ENCODE assay signal across 15 mouse cellular contexts in the genomic region with DNA sequence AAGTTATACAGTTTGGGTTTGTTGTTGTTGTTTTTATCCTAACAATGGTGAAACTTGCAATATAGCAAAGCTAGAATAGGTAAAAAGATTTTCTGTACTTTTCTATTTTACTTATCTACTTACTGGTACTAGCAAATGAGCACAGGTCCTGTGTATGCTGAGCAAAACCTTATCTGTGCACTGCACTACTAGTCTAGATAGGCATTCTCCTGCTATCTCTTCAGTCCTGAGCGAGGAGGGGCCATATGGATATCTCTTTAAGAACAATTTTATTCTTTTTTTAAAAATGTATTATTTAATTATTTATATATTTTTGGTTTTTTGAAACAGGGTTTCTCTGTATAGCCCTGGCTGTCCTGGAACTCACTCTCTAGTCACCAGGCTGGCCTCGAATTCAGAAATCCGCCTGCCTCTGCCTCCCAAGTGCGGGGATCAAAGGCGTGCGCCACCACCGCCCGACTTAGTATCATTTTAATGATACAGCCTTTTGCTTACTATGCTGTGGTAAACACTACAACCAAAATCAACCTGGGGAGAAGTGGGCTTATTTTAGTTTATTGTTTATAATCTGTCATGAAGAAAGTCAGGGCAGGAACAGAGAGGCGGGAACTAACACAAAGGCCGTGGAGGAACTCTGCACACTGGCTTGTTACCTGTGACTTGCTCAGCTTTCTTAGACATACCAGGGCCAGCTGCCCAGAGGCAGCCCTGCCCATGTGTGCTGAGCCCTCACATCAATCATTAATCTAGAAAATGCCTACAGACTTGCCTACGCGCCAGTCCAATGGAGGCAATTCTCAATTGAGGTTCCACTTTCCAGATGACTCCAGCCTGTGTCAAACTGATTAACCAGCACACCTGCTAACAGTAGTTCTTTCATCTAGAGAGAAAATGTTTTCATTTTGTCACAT. TPM values are rescaled to one million over a fixed set of nuclear protein-coding genes. Genes with fewer than 3 reads are reported as not detected.
DNase-seq lines count a peak whose midpoint lies in the region; ATAC-seq and TF ChIP-seq lines count a peak whose summit lies in the region.
"Had no signal": no experiment of that assay in that cellular context is flagged by ENCODE, and none has a peak within 500 bp of the region (broad histone marks: within the 10 kb centered on the region; RNA-seq: fewer than 3 reads in every experiment).

No protein-coding gene starts in this region.

- WGBS in intestine, postnatal 0 days: 82% methylated on average over 12 of the region's 12 CpGs

- peak; percentile 72 for ATAC-seq in intestine, postnatal 0 days
- ATAC-seq in megakaryocyte progenitor cell, adult 5-6 weeks (replicated peaks; ENCODE audit: poor library complexity): peak; percentile 67

- no peaks in the 10 kb centered on the region for H3K9me3 ChIP-seq in intestine, postnatal 0 days (ENCODE audit: control insufficient read depth)
- H3K9me3 ChIP-seq: lung, embryonic 15.5 days; midbrain, embryonic 10.5 days had no signal

- TF ChIP-seq CTCF in intestine, postnatal 0 days (IDR thresholded peaks at IDR 0.05; ENCODE audit: low read depth): no peak
- TF ChIP-seq CTCF in gastrocnemius, adult 2 months (IDR thresholded peaks at IDR 0.05): no peak

- no peak overlapping the region for H3K4me3 ChIP-seq in intestine, postnatal 0 days (ENCODE audit: low read depth, low read length)
- H3K4me3 ChIP-seq in gastrocnemius, adult 2 months: no peak overlapping the region
- H3K4me3 ChIP-seq: left cerebral cortex, adult 2 months; lung, embryonic 15.5 days; midbrain, embryonic 10.5 days; myocyte had no signal

- H3K27me3 ChIP-seq in intestine, postnatal 0 days (replicated peaks; ENCODE audit: control insufficient read depth, insufficient read depth, low read length): no peaks in the 10 kb centered on the region
- H3K27me3 ChIP-seq: CH12.LX; lung, embryonic 15.5 days had no signal

- peak; percentile 59 for DNase-seq in c-Kit-negative CD71-positive TER-119-positive erythroid progenitor cells, embryonic 14.5 days (ENCODE audit: low read depth, low spot score)
- peak; percentile 55 to 65 for DNase-seq in kidney, postnatal 36 days
- DNase-seq in right cerebral cortex, postnatal 10 days (ENCODE audit: low spot score in 2 of 2): no peak
- no peak for DNase-seq in gastrocnemius, adult 2 months
- DNase-seq in thymus, postnatal 10 days (ENCODE audit: low spot score in 2 of 2): no peak
- DNase-seq: adrenal gland, postnatal 10 days; cerebellum, adult 2 months; heart, postnatal 4 days had no signal

- H3K36me3 ChIP-seq in intestine, postnatal 0 days (ENCODE audit: control insufficient read depth, insufficient read depth): peaks cover 28% of the 10 kb centered on the region

- no peak overlapping the region for H3K9ac ChIP-seq in intestine, postnatal 0 days (ENCODE audit: low read depth, low read length)
- H3K9ac ChIP-seq: lung, embryonic 15.5 days had no signal

- H3K4me1 ChIP-seq in intestine, postnatal 0 days (replicated peaks; ENCODE audit: control insufficient read depth, insufficient read depth, low read length): 0 out of 2 replicates have a peak, but pooled peaks cover 3% of the 10 kb centered on the region

- H3K27ac ChIP-seq in intestine, postnatal 0 days (ENCODE audit: low read depth, low read length): no peak overlapping the region
- no peak overlapping the region for H3K27ac ChIP-seq in gastrocnemius, adult 2 months
- H3K27ac ChIP-seq: left cerebral cortex, adult 2 months; lung, embryonic 15.5 days; midbrain, embryonic 10.5 days had no signal

- no peak overlapping the region for H3K4me2 ChIP-seq in intestine, postnatal 0 days (replicated peaks; ENCODE audit: low read depth)
- H3K4me2 ChIP-seq: lung, embryonic 15.5 days had no signal

- intact Hi-C loops in gastrocnemius, adult 2 months (cut with DNase I): no loop called here

RNA-seq across cellular contexts. Expression of a gene that starts 14.1 kb away (rescaled TPM):
- polyA plus RNA-seq in intestine, postnatal 0 days (2015; fragmentation: Nextera tagmentation; extraction: Ambion mirVana): 21.1 and 21.3 TPM in 2 replicates
- 9.5 and 11.7 TPM in 2 replicates for total RNA-seq in megakaryocyte progenitor cell, adult 5-6 weeks (2015)
- 7.1 and 13.2 TPM in 2 replicates for total RNA-seq in megakaryocyte progenitor cell, adult 5-6 weeks (2017)
- total RNA-seq in gastrocnemius, adult 2 months (2021): 10 to 100 TPM; 10.8 to 15.1 TPM

RNA-seq across cellular contexts. Expression of a gene that starts 14.1 kb away (rescaled TPM):
- polyA plus RNA-seq in intestine, postnatal 0 days (2015; fragmentation: Nextera tagmentation; extraction: Ambion mirVana): 3.4 and 3.7 TPM in 2 replicates
- total RNA-seq in megakaryocyte progenitor cell, adult 5-6 weeks (2015): 19.7 and 22.7 TPM in 2 replicates
- total RNA-seq in megakaryocyte progenitor cell, adult 5-6 weeks (2017): 11.0 and 14.8 TPM in 2 replicates
- total RNA-seq in gastrocnemius, adult 2 months (2021): 10 to 100 TPM; 21.2 to 22.3 TPM

RNA-seq across cellular contexts. Expression of a gene that starts 53.6 kb away (rescaled TPM):
- 20.2 and 20.7 TPM in 2 replicates for polyA plus RNA-seq in intestine, postnatal 0 days (2015; fragmentation: Nextera tagmentation; extraction: Ambion mirVana)
- total RNA-seq in megakaryocyte progenitor cell, adult 5-6 weeks (2015): 35.2 and 38.4 TPM in 2 replicates
- total RNA-seq in megakaryocyte progenitor cell, adult 5-6 weeks (2017): 29.7 and 39.3 TPM in 2 replicates
- 10 to 100 TPM; 10.1 to 11.8 TPM for total RNA-seq in gastrocnemius, adult 2 months (2021)

Comparison
In these comparisons a context has a peak if more than half of its experiments do, and no peak if none do; other contexts are left out.
1. DNase-seq: peak in c-Kit-negative CD71-positive TER-119-positive erythroid progenitor cells, embryonic 14.5 days (single experiment) and kidney, postnatal 36 days (2 of 2); none in right cerebral cortex, postnatal 10 days (0 of 2), gastrocnemius, adult 2 months (single experiment) and thymus, postnatal 10 days (0 of 2).